Mouse (Mus musculus): ENCODE measurements around the gene Vmn2r110. TPM values are rescaled to one million over a fixed set of nuclear protein-coding genes. Genes with fewer than 3 reads are reported as not detected.

Gene Vmn2r110
- polyA plus RNA-seq (2014; fragmentation: Nextera tagmentation; extraction: Ambion mirVana): 0.04 TPM in 1 of 2 replicates, not detected in the other

DNA sequence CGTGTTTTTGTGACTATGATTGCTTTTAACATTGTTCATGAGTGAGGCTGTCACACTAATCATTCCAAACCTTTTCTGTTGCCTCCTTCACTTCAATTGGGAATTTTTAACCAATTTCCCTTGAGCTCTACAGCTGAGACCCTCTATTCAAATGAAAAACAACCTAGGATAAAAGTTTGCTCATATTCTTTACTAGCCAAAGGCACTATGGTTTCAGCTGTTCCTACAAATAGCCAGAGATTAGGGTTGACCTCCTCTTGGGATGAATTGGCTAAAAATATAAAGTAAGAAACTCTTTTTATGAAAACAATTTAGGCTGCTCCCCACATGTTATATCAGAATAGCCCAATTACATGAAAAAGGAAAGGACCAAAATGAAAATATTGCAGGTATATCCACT lies at the start of gene Vmn2r110:
Vmn2r110 (minus strand) TSS at position 101 of the 400 bp plus-strand sequence.
- H3K4me1 ChIP-seq (ENCODE audit: control insufficient read depth, insufficient read depth, low read length): no peaks in the 10 kb centered on the region
- H3K4me2 ChIP-seq (ENCODE audit: low read length): no peak within 1 kb of the TSS
- ATAC-seq (no peak), DNase-seq (ENCODE audit: low spot score) (no peak)
- peaks cover 3% of the 10 kb centered on the region; the same call in 1 of the 2 replicates for H3K9me3 ChIP-seq (replicated peaks; ENCODE audit: control insufficient read depth, low read length)
- no peaks in the 10 kb centered on the region for H3K36me3 ChIP-seq (ENCODE audit: control insufficient read depth, insufficient read depth, low read length)
- no peak within 1 kb of the TSS for H3K4me3 ChIP-seq (ENCODE audit: low read depth, low read length)
- H3K9ac ChIP-seq (ENCODE audit: low read length): no peak within 1 kb of the TSS
- WGBS: 20% methylated on average over 1 of the region's 1 CpGs
- no peaks in the 10 kb centered on the region for H3K27me3 ChIP-seq (replicated peaks; ENCODE audit: control insufficient read depth, insufficient read depth, low read length)
- no peak within 1 kb of the TSS for H3K27ac ChIP-seq (ENCODE audit: low read depth, low read length)

DNA sequence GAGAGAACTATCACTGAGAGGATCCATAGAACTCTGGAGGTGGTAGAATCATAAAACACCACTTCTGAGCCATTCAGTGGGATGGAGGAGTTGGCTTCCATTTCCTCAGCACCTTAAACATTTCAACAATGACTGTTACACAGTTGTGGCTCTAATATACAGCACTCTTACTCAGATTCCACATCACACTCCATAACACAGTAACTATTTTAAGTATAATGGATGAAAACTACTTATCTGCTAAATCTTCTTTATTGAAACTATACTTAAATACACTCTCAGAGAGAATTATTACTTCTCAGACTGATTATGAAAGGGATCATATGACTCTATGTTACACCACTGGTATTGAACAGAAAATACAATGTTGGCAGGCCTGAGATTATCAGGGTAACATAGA lies 28.6 kb upstream of the Vmn2r110 start, which contains the start of gene Fpr-rs3:
Fpr-rs3 (minus strand) TSS at position 101 of the 400 bp plus-strand sequence.
- Histone ChIP-seq H3K27me3 (replicated peaks; ENCODE audit: control insufficient read depth, insufficient read depth, low read length) (no peaks in the 10 kb centered on the region), H3K36me3 (ENCODE audit: control insufficient read depth, insufficient read depth, low read length) (no peaks in the 10 kb centered on the region), H3K4me2 (ENCODE audit: low read length) (no peak within 1 kb of the TSS), H3K27ac (ENCODE audit: low read depth, low read length) (no peak within 1 kb of the TSS), H3K9me3 (replicated peaks; ENCODE audit: control insufficient read depth, low read length) (0 out of 2 replicates have a peak, but pooled peaks cover 12% of the 10 kb centered on the region), H3K4me3 (ENCODE audit: low read depth, low read length) (no peak within 1 kb of the TSS), H3K4me1 (ENCODE audit: control insufficient read depth, insufficient read depth, low read length) (no peaks in the 10 kb centered on the region), H3K9ac (ENCODE audit: low read length) (no peak within 1 kb of the TSS)
- DNase-seq (ENCODE audit: low spot score) (no peak), ATAC-seq (no peak)

- no peak within 1 kb of the TSS for H3K4me3 ChIP-seq (ENCODE audit: low read depth, low read length)
- no peak within 1 kb of the TSS for H3K4me2 ChIP-seq (ENCODE audit: low read length)
- H3K9ac ChIP-seq (ENCODE audit: low read length): no peak within 1 kb of the TSS
- no peak within 1 kb of the TSS for H3K27ac ChIP-seq (ENCODE audit: low read depth, low read length)
- ATAC-seq (no peak), DNase-seq (ENCODE audit: low spot score) (no peak)
- 87% methylated on average over 1 of the region's 1 CpGs for WGBS
- no peaks in the 10 kb centered on the region for H3K27me3 ChIP-seq (replicated peaks; ENCODE audit: control insufficient read depth, insufficient read depth, low read length)
- H3K4me1 ChIP-seq (ENCODE audit: control insufficient read depth, insufficient read depth, low read length): no peaks in the 10 kb centered on the region
- peaks cover 2% of the 10 kb centered on the region; the same call in 1 of the 2 replicates for H3K9me3 ChIP-seq (replicated peaks; ENCODE audit: control insufficient read depth, low read length)
- no peaks in the 10 kb centered on the region for H3K36me3 ChIP-seq (ENCODE audit: control insufficient read depth, insufficient read depth, low read length)
These were observed 31.6 kb downstream of the Vmn2r110 start, which contains the start of gene Vmn2r109 for GRCm38 (mm10) chr17:20564656-20565055. Gene Vmn2r109 (minus strand): TSS chr17:20564756.

Other genes starting within 250 kb of the Vmn2r110 start
- gene Vmn1r224, start 182.3 kb downstream of the Vmn2r110 start, polyA plus RNA-seq (2014; fragmentation: Nextera tagmentation; extraction: Ambion mirVana): not detected in 2 replicates
- gene Vmn2r108, start 115.1 kb downstream of the Vmn2r110 start, polyA plus RNA-seq (2014; fragmentation: Nextera tagmentation; extraction: Ambion mirVana): not detected in 2 replicates
- not detected in 2 replicates for gene Vmn1r225, start 98.3 kb downstream of the Vmn2r110 start, polyA plus RNA-seq (2014; fragmentation: Nextera tagmentation; extraction: Ambion mirVana)
- not detected in 2 replicates for gene Vmn2r109, start 31.7 kb downstream of the Vmn2r110 start, polyA plus RNA-seq (2014; fragmentation: Nextera tagmentation; extraction: Ambion mirVana)
- not detected in 2 replicates for gene Fpr-rs3, start 28.5 kb upstream of the Vmn2r110 start, polyA plus RNA-seq (2014; fragmentation: Nextera tagmentation; extraction: Ambion mirVana)
- not detected in 2 replicates for gene Vmn1r226, start 86.4 kb upstream of the Vmn2r110 start, polyA plus RNA-seq (2014; fragmentation: Nextera tagmentation; extraction: Ambion mirVana)
- gene Vmn1r227, start 133.4 kb upstream of the Vmn2r110 start, polyA plus RNA-seq (2014; fragmentation: Nextera tagmentation; extraction: Ambion mirVana): not detected in 2 replicates
- not detected in 2 replicates for gene Vmn1r228, start 189.7 kb upstream of the Vmn2r110 start, polyA plus RNA-seq (2014; fragmentation: Nextera tagmentation; extraction: Ambion mirVana)
- gene Vmn1r229, start 215.1 kb upstream of the Vmn2r110 start, polyA plus RNA-seq (2014; fragmentation: Nextera tagmentation; extraction: Ambion mirVana): not detected in 2 replicates
- gene Vmn1r230, start 244.0 kb upstream of the Vmn2r110 start, polyA plus RNA-seq (2014; fragmentation: Nextera tagmentation; extraction: Ambion mirVana): not detected in 2 replicates

Measured in forebrain, embryonic 14.5 days (tissue).